Mouse (Mus musculus): ENCODE data around the gene Taf11. TPM values are rescaled to one million over a fixed set of nuclear protein-coding genes. Genes with fewer than 3 reads are reported as not detected.

Gene Taf11
- polyA plus RNA-seq, 1 experiment from 2014 or later, result 61.0 TPM

GRCm38 (mm10) chr17:27873583-27873982 lies 36.1 kb downstream of the Taf11 start:
- Histone ChIP-seq H3K36me3 (ENCODE audit: control insufficient read depth, insufficient read depth, low read length) (no peaks in the 10 kb centered on the region; the same call in 1 of the 2 replicates), H3K4me2 (no peak overlapping the region), H3K27ac (ENCODE audit: low read depth, low read length) (no peak overlapping the region), H3K4me1 (replicated peaks; ENCODE audit: control insufficient read depth, insufficient read depth, low read length) (peaks cover 22% of the 10 kb centered on the region), H3K9me3 (ENCODE audit: control insufficient read depth, low read length) (no peaks in the 10 kb centered on the region), H3K4me3 (ENCODE audit: low read depth, low read length) (no peak overlapping the region), H3K9ac (ENCODE audit: low read depth, low read length) (no peak overlapping the region), H3K27me3 (replicated peaks; ENCODE audit: control insufficient read depth, insufficient read depth, low read length) (no peaks in the 10 kb centered on the region)
- 68% methylated on average over 3 of the region's 3 CpGs for WGBS
- no peak for DNase-seq (ENCODE audit: low spot score)
- ATAC-seq (replicated peaks; ENCODE audit: low FRiP score), result no peak

GRCm38 (mm10) chr17:27871851-27872250 lies 37.8 kb downstream of the Taf11 start:
- no peak overlapping the region for H3K27ac ChIP-seq (ENCODE audit: low read depth, low read length)
- no peaks in the 10 kb centered on the region for H3K9me3 ChIP-seq (ENCODE audit: control insufficient read depth, low read length)
- ATAC-seq (replicated peaks; ENCODE audit: low FRiP score) (no peak), DNase-seq (ENCODE audit: low spot score) (no peak)
- H3K4me2 ChIP-seq, result no peak overlapping the region
- H3K4me3 ChIP-seq (ENCODE audit: low read depth, low read length), result no peak overlapping the region
- H3K9ac ChIP-seq (ENCODE audit: low read depth, low read length), result no peak overlapping the region
- no peaks in the 10 kb centered on the region for H3K36me3 ChIP-seq (ENCODE audit: control insufficient read depth, insufficient read depth, low read length)
- H3K27me3 ChIP-seq (replicated peaks; ENCODE audit: control insufficient read depth, insufficient read depth, low read length), result no peaks in the 10 kb centered on the region
- 83% methylated on average over 3 of the region's 3 CpGs for WGBS
- peaks cover 22% of the 10 kb centered on the region for H3K4me1 ChIP-seq (replicated peaks; ENCODE audit: control insufficient read depth, insufficient read depth, low read length)

- Histone ChIP-seq H3K9ac (ENCODE audit: low read depth, low read length) (no peak overlapping the region), H3K9me3 (ENCODE audit: control insufficient read depth, low read length) (no peaks in the 10 kb centered on the region), H3K27me3 (replicated peaks; ENCODE audit: control insufficient read depth, insufficient read depth, low read length) (no peaks in the 10 kb centered on the region), H3K27ac (ENCODE audit: low read depth, low read length) (no peak overlapping the region), H3K4me1 (replicated peaks; ENCODE audit: control insufficient read depth, insufficient read depth, low read length) (peaks cover 8% of the 10 kb centered on the region; the same call in 1 of the 2 replicates), H3K36me3 (ENCODE audit: control insufficient read depth, insufficient read depth, low read length) (no peaks in the 10 kb centered on the region), H3K4me2 (no peak overlapping the region), H3K4me3 (ENCODE audit: low read depth, low read length) (no peak overlapping the region)
- WGBS, result 91% methylated on average over 4 of the region's 4 CpGs
- ATAC-seq (replicated peaks; ENCODE audit: low FRiP score), result no peak
- no peak for DNase-seq (ENCODE audit: low spot score)
Observed at GRCm38 (mm10) chr17:27866737-27867136, 42.9 kb downstream of the Taf11 start.

- H3K27ac ChIP-seq (ENCODE audit: low read depth, low read length), result no peak overlapping the region
- no peaks in the 10 kb centered on the region for H3K36me3 ChIP-seq (ENCODE audit: control insufficient read depth, insufficient read depth, low read length)
- H3K9me3 ChIP-seq (ENCODE audit: control insufficient read depth, low read length), result no peaks in the 10 kb centered on the region
- ATAC-seq (replicated peaks; ENCODE audit: low FRiP score), result no peak
- 76% methylated on average over 2 of the region's 2 CpGs for WGBS
- H3K4me2 ChIP-seq, result no peak overlapping the region
- DNase-seq (ENCODE audit: low spot score), result no peak
- no peak overlapping the region for H3K4me3 ChIP-seq (ENCODE audit: low read depth, low read length)
- peaks cover 8% of the 10 kb centered on the region for H3K4me1 ChIP-seq (replicated peaks; ENCODE audit: control insufficient read depth, insufficient read depth, low read length)
- no peak overlapping the region for H3K9ac ChIP-seq (ENCODE audit: low read depth, low read length)
- H3K27me3 ChIP-seq (replicated peaks; ENCODE audit: control insufficient read depth, insufficient read depth, low read length), result no peaks in the 10 kb centered on the region
Observed at GRCm38 (mm10) chr17:27865461-27865860, 44.2 kb downstream of the Taf11 start.

DNA sequence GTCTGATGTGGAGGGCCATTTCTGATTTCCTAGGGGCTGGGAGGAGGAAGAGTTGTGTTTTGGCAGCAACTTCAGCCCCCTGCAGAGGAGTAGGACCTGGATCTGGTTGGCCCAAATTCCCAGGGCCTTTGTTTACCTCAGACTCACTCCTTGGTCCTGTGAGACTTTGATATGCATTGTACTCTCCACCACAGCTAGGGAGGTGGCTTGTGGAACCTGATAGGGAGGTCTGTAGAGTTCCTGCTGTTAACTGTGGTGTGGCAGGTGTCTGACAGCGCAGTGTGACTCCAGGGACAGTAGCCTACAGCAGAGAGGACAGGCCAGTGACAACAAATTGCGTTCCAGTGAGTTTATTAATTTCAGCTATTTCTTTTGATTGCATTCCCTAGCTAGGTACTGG lies 50.5 kb downstream of the Taf11 start:
- ATAC-seq (replicated peaks; ENCODE audit: low FRiP score) (peak; percentile 81), DNase-seq (ENCODE audit: low spot score) (no peak)
- H3K4me2 ChIP-seq, result peak overlapping the region; percentile 77
- 33% methylated on average over 2 of the region's 2 CpGs for WGBS
- H3K4me1 ChIP-seq (replicated peaks; ENCODE audit: control insufficient read depth, insufficient read depth, low read length), result peaks cover 25% of the 10 kb centered on the region
- no peaks in the 10 kb centered on the region for H3K36me3 ChIP-seq (ENCODE audit: control insufficient read depth, insufficient read depth, low read length)
- no peak overlapping the region; the same call in none of the 2 replicates for H3K9ac ChIP-seq (ENCODE audit: low read depth, low read length)
- peak overlapping the region; percentile 52 for H3K27ac ChIP-seq (ENCODE audit: low read depth, low read length)
- H3K4me3 ChIP-seq (ENCODE audit: low read depth, low read length), result peak overlapping the region; percentile 88
- H3K27me3 ChIP-seq (replicated peaks; ENCODE audit: control insufficient read depth, insufficient read depth, low read length), result no peaks in the 10 kb centered on the region
- no peaks in the 10 kb centered on the region for H3K9me3 ChIP-seq (ENCODE audit: control insufficient read depth, low read length)

DNA sequence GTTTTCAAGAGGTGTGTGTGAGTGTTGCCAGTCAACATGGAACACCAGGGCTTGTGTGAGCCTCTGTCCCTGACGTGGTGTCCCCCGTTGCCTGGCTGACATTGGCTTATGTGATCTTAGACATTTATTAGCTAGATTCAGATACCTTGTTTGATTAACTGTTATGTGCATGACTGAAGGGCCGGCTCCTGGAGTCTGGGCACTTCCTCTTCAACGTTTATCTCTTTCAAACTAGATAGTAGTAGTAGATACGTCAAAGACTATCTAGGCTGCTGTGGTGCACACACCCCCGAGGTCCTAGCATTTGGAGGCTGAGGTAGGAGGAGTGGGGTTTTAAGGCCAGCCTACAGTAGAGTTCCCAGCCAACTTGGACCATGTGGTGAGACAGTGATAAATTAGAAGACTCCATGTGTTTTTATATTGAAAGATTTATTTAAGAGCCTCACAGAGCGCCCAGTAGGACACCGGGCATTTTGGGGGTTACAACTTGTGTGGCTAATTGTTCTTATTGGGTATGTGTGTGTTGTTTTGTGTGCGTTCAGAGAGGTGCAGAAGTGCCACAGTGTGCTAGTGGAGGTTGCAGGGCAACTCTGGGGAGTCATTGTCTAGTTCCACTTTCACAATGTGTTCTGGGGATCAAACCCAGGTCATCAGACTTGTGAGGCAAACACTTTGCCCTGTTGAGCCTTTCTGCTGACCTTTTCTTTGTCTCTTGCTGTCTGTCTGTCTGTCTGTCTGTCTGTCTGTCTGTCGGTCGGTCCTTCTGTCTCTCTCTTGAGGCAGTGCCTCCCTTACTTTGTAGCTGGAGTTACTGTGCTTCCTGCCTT lies 51.8 kb downstream of the Taf11 start:
- peak overlapping the region; percentile 77 for H3K4me2 ChIP-seq
- 0 out of 2 replicates have a peak, but pooled peaks have one; percentile 29 for ATAC-seq (replicated peaks; ENCODE audit: low FRiP score)

GRCm38 (mm10) chr17:27856798-27857648 lies 52.6 kb downstream of the Taf11 start:
- ATAC-seq (replicated peaks; ENCODE audit: low FRiP score), result peak; percentile 65
- H3K4me3 ChIP-seq (ENCODE audit: low read depth, low read length), result peak overlapping the region; percentile 88
- H3K4me2 ChIP-seq, result peak overlapping the region; percentile 77
- H3K9ac ChIP-seq (ENCODE audit: low read depth, low read length), result peak overlapping the region; percentile 94
- peak; percentile 76 for DNase-seq (ENCODE audit: low spot score)
- 1% methylated on average over 52 of the region's 52 CpGs for WGBS
- peaks cover 4% of the 10 kb centered on the region; the same call in 1 of the 2 replicates for H3K36me3 ChIP-seq (ENCODE audit: control insufficient read depth, insufficient read depth, low read length)
- H3K27ac ChIP-seq (ENCODE audit: low read depth, low read length), result peak overlapping the region; percentile 64
- H3K4me1 ChIP-seq (replicated peaks; ENCODE audit: control insufficient read depth, insufficient read depth, low read length), result peaks cover 25% of the 10 kb centered on the region
- H3K27me3 ChIP-seq (replicated peaks; ENCODE audit: control insufficient read depth, insufficient read depth, low read length), result no peaks in the 10 kb centered on the region
- H3K9me3 ChIP-seq (ENCODE audit: control insufficient read depth, low read length), result no peaks in the 10 kb centered on the region

More for the DNA sequence above, 51.8 kb downstream of the Taf11 start:
- Histone ChIP-seq H3K4me3 (ENCODE audit: low read depth, low read length) (peak overlapping the region; percentile 88), H3K36me3 (ENCODE audit: control insufficient read depth, insufficient read depth, low read length) (peaks cover 4% of the 10 kb centered on the region; the same call in 1 of the 2 replicates), H3K27ac (ENCODE audit: low read depth, low read length) (peak overlapping the region; percentile 54), H3K27me3 (replicated peaks; ENCODE audit: control insufficient read depth, insufficient read depth, low read length) (no peaks in the 10 kb centered on the region), H3K4me1 (replicated peaks; ENCODE audit: control insufficient read depth, insufficient read depth, low read length) (peaks cover 25% of the 10 kb centered on the region), H3K9ac (ENCODE audit: low read depth, low read length) (peak overlapping the region; percentile 94), H3K9me3 (ENCODE audit: control insufficient read depth, low read length) (no peaks in the 10 kb centered on the region)
- no peak for DNase-seq (ENCODE audit: low spot score)
- WGBS, result 29% methylated on average over 11 of the region's 11 CpGs

DNA sequence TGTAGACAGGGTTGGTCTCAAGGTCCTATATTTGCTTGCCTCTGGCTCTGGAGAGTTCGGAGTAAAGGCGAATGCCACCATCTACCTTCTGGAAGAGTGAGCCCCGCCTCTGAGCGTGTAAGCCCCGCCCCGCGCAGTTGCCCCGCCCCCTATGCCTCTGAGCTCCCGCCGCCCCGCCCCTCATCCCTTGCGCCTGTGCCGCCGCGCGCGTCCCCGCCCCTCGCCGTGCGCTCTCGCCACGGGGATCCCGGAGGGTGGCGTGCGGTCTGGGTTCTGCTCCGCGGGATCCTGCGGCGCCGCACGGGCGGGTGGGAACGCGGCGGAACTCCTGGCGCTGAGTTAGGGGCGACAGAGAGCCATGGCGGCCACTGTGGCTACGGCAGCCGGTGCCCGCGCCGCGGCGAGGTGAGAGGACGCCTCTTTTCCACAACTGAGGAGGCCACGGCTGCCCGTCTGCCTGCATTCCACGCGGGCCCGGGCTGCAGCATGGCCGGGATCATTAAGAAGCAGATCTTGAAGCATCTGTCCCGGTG lies 53.3 kb downstream of the Taf11 start, which contains the start of gene Uhrf1bp1:
TSS of gene Uhrf1bp1 (plus strand) at position 177 of the 533 bp plus-strand sequence.
- H3K4me2 ChIP-seq, result peak within 1 kb of the TSS; percentile 77
- H3K9me3 ChIP-seq (ENCODE audit: control insufficient read depth, low read length), result no peaks in the 10 kb centered on the region
- peaks cover 25% of the 10 kb centered on the region for H3K4me1 ChIP-seq (replicated peaks; ENCODE audit: control insufficient read depth, insufficient read depth, low read length)
- ATAC-seq (replicated peaks; ENCODE audit: low FRiP score) (peak; percentile 75), DNase-seq (ENCODE audit: low spot score) (peak; percentile 82)
- no peaks in the 10 kb centered on the region for H3K27me3 ChIP-seq (replicated peaks; ENCODE audit: control insufficient read depth, insufficient read depth, low read length)
- H3K27ac ChIP-seq (ENCODE audit: low read depth, low read length), result peak within 1 kb of the TSS; percentile 64
- peaks cover 4% of the 10 kb centered on the region; the same call in 1 of the 2 replicates for H3K36me3 ChIP-seq (ENCODE audit: control insufficient read depth, insufficient read depth, low read length)
- peak within 1 kb of the TSS; percentile 88 for H3K4me3 ChIP-seq (ENCODE audit: low read depth, low read length)
- H3K9ac ChIP-seq (ENCODE audit: low read depth, low read length), result peak within 1 kb of the TSS; percentile 94
- under 1% methylated on average over 54 of the region's 54 CpGs for WGBS

All from liver, embryonic 11.5 days (tissue).